Mouse (Mus musculus) kidney, adult 2 months (tissue): ENCODE results near the gene Eef1a1. TPM values are rescaled to one million over a fixed set of nuclear protein-coding genes. Genes with fewer than 3 reads are reported as not detected.
A peak's percentile ranks its signal among the peaks of the same experiment; 100 is the strongest.
"Not testable (repeated sequence)": the region's sequence is repeated elsewhere in the genome, so short reads cannot be mapped to it uniquely, and the experiment has no call there.

Experiments
- DNase-seq: peaks from one replicate; pipeline ENCODE4 v3.0.0; 2021
- H3K27ac ChIP-seq: fragments of 200-500 bp; 2 replicates; pipeline ENCODE4 v1.5.1; 2012; ENCODE audit warnings: low read depth, low read length, control low read depth, inconsistent platforms; ENCODE audit not compliant: insufficient read depth
- H3K27me3 ChIP-seq: fragments of 200-500 bp; replicated peaks from 2 replicates; pipeline ENCODE4 v1.6.1; 2012; ENCODE audit warnings: mild to moderate bottlenecking, moderate library complexity, low read length, inconsistent platforms; ENCODE audit not compliant: control insufficient read depth, insufficient read depth
- H3K36me3 ChIP-seq: fragments of 200-500 bp; 2 replicates; pipeline ENCODE4 v1.6.1; 2012; ENCODE audit warnings: mild to moderate bottlenecking, moderate library complexity, low read length, inconsistent platforms; ENCODE audit not compliant: control insufficient read depth, insufficient read depth
- H3K4me1 ChIP-seq: fragments of 200-500 bp; 2 replicates; pipeline ENCODE4 v1.6.1; 2011; ENCODE audit warnings: low read length; ENCODE audit not compliant: control insufficient read depth, insufficient read depth
- H3K4me3 ChIP-seq: fragments of 200-500 bp; 2 replicates; pipeline ENCODE4 v1.5.1; 2011; ENCODE audit warnings: mild to moderate bottlenecking, low read depth, low read length, control low read depth; ENCODE audit not compliant: insufficient read depth
- CTCF ChIP-seq: fragments of 200-500 bp; conservative IDR thresholded peaks from 2 replicates; pipeline ENCODE4 v1.5.1; 2011; ENCODE audit warnings: low read depth, mild to moderate bottlenecking, control low read depth, low read length, moderate library complexity, mixed read lengths; ENCODE audit not compliant: insufficient read depth, insufficient read length
- POLR2A ChIP-seq: fragments of 200-500 bp; IDR thresholded peaks from one replicate; pipeline ENCODE4 v1.6.1; 2011; ENCODE audit warnings: low read depth, low read length, control low read depth
- WGBS: fragments of 180-500 bp; shearing (Covaris S2); methylation state at CpG from one replicate; pipeline ENCODE4 v1.1.7; 2018; 5-methylcytosine and 5-hydroxymethylcytosine counted together
- polyA plus RNA-seq: library from polyadenylated mRNA; depleted of rRNA; stranded (reverse); fragments of >200 nt; gene quantifications from 2 replicates; pipeline ENCODE4 v1.2.3, GENCODE M21; 2012

The Eef1a1 gene
- polyA plus RNA-seq, 1 experiment: 4,503 TPM

GRCm38 (mm10) chr9:78481423-78482331 is 7.3 kb downstream of the Eef1a1 start:
- under 1% methylated on average over 71 of the region's 77 CpGs for WGBS
- no peaks in the 10 kb centered on the region for H3K27me3 ChIP-seq
- peak; percentile 99 for DNase-seq
- H3K4me3 ChIP-seq: peak overlapping the region; percentile 95
- H3K27ac ChIP-seq: peak overlapping the region; percentile 98
- TF ChIP-seq POLR2A (peak; percentile 99), CTCF (no peak)
- H3K36me3 ChIP-seq: peaks cover 21% of the 10 kb centered on the region
- peaks cover 11% of the 10 kb centered on the region; the same call in 1 of the 2 replicates for H3K4me1 ChIP-seq

GRCm38 (mm10) chr9:78480706-78481358 is 8.1 kb downstream of the Eef1a1 start:
- peak overlapping the region; percentile 91 for H3K27ac ChIP-seq
- peaks cover 23% of the 10 kb centered on the region for H3K36me3 ChIP-seq
- no peak for TF ChIP-seq CTCF
- peak; percentile 74 for TF ChIP-seq POLR2A
- H3K4me1 ChIP-seq: peaks cover 11% of the 10 kb centered on the region; the same call in 1 of the 2 replicates
- WGBS: under 1% methylated on average over 46 of the region's 46 CpGs
- H3K4me3 ChIP-seq: peak overlapping the region; percentile 95
- peak; percentile 91 for DNase-seq
- H3K27me3 ChIP-seq: no peaks in the 10 kb centered on the region

- Histone ChIP-seq H3K36me3 (peaks cover 23% of the 10 kb centered on the region), H3K4me3 (peak overlapping the region; percentile 95), H3K4me1 (peaks cover 11% of the 10 kb centered on the region; the same call in 1 of the 2 replicates), H3K27ac (peak overlapping the region; percentile 48; the same call in 1 of the 2 replicates)
- 2% methylated on average over 13 of the region's 13 CpGs for WGBS
- H3K27me3 ChIP-seq, DNase-seq: not testable (repeated sequence)
Measured at GRCm38 (mm10) chr9:78480227-78480626, 8.7 kb downstream of the Eef1a1 start.

- WGBS: 18% methylated on average over 8 of the region's 8 CpGs
- not testable (repeated sequence) for H3K27me3 ChIP-seq, H3K4me3 ChIP-seq, DNase-seq, H3K27ac ChIP-seq
- peaks cover 23% of the 10 kb centered on the region for H3K36me3 ChIP-seq
- H3K4me1 ChIP-seq: peaks cover 11% of the 10 kb centered on the region; the same call in 1 of the 2 replicates
Measured at GRCm38 (mm10) chr9:78479308-78479707, 9.6 kb downstream of the Eef1a1 start.

GRCm38 (mm10) chr9:78478009-78478605 is 10.8 kb downstream of the Eef1a1 start:
- not testable (repeated sequence) for H3K27me3 ChIP-seq, H3K4me3 ChIP-seq, H3K27ac ChIP-seq, DNase-seq
- WGBS: 58% methylated on average over 1 of the region's 1 CpGs
- H3K4me1 ChIP-seq: peaks cover 11% of the 10 kb centered on the region; the same call in 1 of the 2 replicates
- peaks cover 23% of the 10 kb centered on the region for H3K36me3 ChIP-seq

- TF ChIP-seq POLR2A (no peak), CTCF (0 out of 2 replicates have a peak, but pooled peaks have one; percentile 5)
- 7% methylated on average over 5 of the region's 5 CpGs for WGBS
- H3K36me3 ChIP-seq: peaks cover 23% of the 10 kb centered on the region
- H3K27ac ChIP-seq: no peak overlapping the region
- H3K4me3 ChIP-seq: no peak overlapping the region
- H3K27me3 ChIP-seq: no peaks in the 10 kb centered on the region
- peaks cover 7% of the 10 kb centered on the region; the same call in 1 of the 2 replicates for H3K4me1 ChIP-seq
- DNase-seq: peak; percentile 54
Measured at GRCm38 (mm10) chr9:78477021-78477551, 11.9 kb downstream of the Eef1a1 start.
